Mouse (Mus musculus) spleen, postnatal 36 days (tissue): ENCODE results near the gene Srp68.

Source experiments
- DNase-seq, 2 experiments: peaks; one replicate each; pipeline ENCODE4 v3.0.0; 2022; ENCODE audit warnings: low spot score in 2 of 2, mixed read lengths in 1 of 2

Gene Srp68

GRCm38 (mm10) chr11:116274045-116274666 lies at the start of gene Srp68:
Srp68 (minus strand) TSS chr11:116274217.
- peak; percentile 92 for DNase-seq

GRCm38 (mm10) chr11:116318719-116319659 lies 45.0 kb upstream of the Srp68 start:
- peak; percentile 76 to 78 for DNase-seq

GRCm38 (mm10) chr11:116312359-116312758 lies 38.3 kb upstream of the Srp68 start:
- no peak for DNase-seq

GRCm38 (mm10) chr11:116311169-116311568 lies 37.2 kb upstream of the Srp68 start:
- no peak for DNase-seq

- no peak for DNase-seq
These were observed 35.6 kb upstream of the Srp68 start for GRCm38 (mm10) chr11:116309601-116310000.

- peak in 1 of 2 experiments; percentile 37 for DNase-seq
These were observed 33.9 kb upstream of the Srp68 start for GRCm38 (mm10) chr11:116307762-116308531.

- DNase-seq, result no peak
These were observed 33.2 kb upstream of the Srp68 start, which contains the start of gene Exoc7 for GRCm38 (mm10) chr11:116307019-116307725. Exoc7 (minus strand) TSS chr11:116307233.

GRCm38 (mm10) chr11:116306126-116306982 lies 32.3 kb upstream of the Srp68 start:
- peak; percentile 90 to 91 for DNase-seq

GRCm38 (mm10) chr11:116305423-116305822 lies 31.4 kb upstream of the Srp68 start:
- DNase-seq, result no peak

- no peak for DNase-seq
These were observed 24.6 kb upstream of the Srp68 start for GRCm38 (mm10) chr11:116298621-116299020.

GRCm38 (mm10) chr11:116298221-116298620 lies 24.2 kb upstream of the Srp68 start:
- no peak for DNase-seq

- DNase-seq, result no peak
These were observed 23.0 kb upstream of the Srp68 start for GRCm38 (mm10) chr11:116297017-116297416.

- no peak for DNase-seq
These were observed 22.2 kb upstream of the Srp68 start for GRCm38 (mm10) chr11:116296191-116296734.

- peak in 1 of 2 experiments; percentile 38 for DNase-seq
These were observed 20.3 kb upstream of the Srp68 start for GRCm38 (mm10) chr11:116294319-116294718.

GRCm38 (mm10) chr11:116293538-116294137 lies 19.6 kb upstream of the Srp68 start:
- DNase-seq, result no peak

GRCm38 (mm10) chr11:116292401-116292800 lies 18.4 kb upstream of the Srp68 start:
- no peak for DNase-seq

- no peak for DNase-seq
These were observed 16.5 kb upstream of the Srp68 start for GRCm38 (mm10) chr11:116290556-116290955.

- no peak for DNase-seq
These were observed 13.3 kb upstream of the Srp68 start for GRCm38 (mm10) chr11:116287351-116287750.

- no peak for DNase-seq
These were observed 11.8 kb upstream of the Srp68 start for GRCm38 (mm10) chr11:116285770-116286191.

- no peak for DNase-seq
These were observed 10.0 kb upstream of the Srp68 start for GRCm38 (mm10) chr11:116283982-116284381.
